Mouse (Mus musculus): ENCODE measurements around the gene Sla2. TPM values are rescaled to one million over a fixed set of nuclear protein-coding genes. Genes with fewer than 3 reads are reported as not detected.
"Not testable (repeated sequence)": the region's sequence is repeated elsewhere in the genome, so short reads cannot be mapped to it uniquely, and the experiment has no call there.

Sla2 gene
- polyA plus RNA-seq, 2 experiments from 2014 or later = 57.8 to 67.4 TPM

GRCm38 (mm10) chr2:156901344-156901743, 14.4 kb upstream of the Sla2 start:
- no peak for ATAC-seq

GRCm38 (mm10) chr2:156899184-156899583, 12.2 kb upstream of the Sla2 start:
- ATAC-seq = no peak

GRCm38 (mm10) chr2:156898374-156898773, 11.4 kb upstream of the Sla2 start:
- no peak for ATAC-seq

GRCm38 (mm10) chr2:156897034-156897433, 10.0 kb upstream of the Sla2 start:
- ATAC-seq = no peak

- no peak for ATAC-seq
These were observed 9.5 kb upstream of the Sla2 start for GRCm38 (mm10) chr2:156896384-156896914.

- no peak for ATAC-seq
These were observed 7.7 kb upstream of the Sla2 start for GRCm38 (mm10) chr2:156894496-156895265.

DNA sequence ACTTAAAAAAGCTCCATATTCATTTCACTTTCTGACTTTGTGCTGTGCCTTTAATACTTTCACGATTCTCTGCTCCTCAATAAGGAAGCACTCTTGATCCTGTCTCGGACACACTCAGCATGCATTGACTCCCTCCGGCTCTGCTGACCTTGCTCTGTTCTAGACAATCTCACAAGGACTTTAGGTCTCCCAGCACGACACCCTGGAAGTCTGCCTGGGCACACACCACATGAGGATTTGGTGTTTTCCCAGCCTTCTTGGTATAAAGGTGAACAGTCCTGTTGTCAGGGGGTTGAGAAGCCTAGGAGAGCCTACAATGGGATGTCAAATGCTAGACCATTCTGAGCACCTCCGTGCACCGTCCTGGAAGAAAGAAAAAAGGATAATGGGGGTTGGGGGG, 5.8 kb upstream of the Sla2 start:
- ATAC-seq = no peak

DNA sequence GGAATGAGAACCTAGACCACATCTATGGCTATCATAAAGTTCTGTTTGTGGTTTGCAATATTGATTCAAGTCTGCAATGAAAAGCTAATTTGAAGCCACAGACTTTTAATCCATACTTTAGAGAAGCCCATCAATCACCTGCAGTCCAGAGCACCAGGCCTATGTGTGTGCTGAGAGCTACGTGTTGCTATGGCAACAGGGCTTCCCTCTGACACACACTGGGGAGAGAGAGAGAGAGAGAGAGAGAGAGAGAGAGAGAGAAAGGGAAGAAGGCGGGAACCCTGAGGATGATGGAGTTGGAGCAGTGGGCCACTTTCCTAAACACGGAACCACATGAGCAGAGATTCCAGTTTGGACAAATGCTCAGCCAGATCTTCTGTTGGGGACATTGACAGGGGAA, 5.2 kb upstream of the Sla2 start:
- no peak for ATAC-seq

- ATAC-seq = no peak
These were observed 1.5 kb upstream of the Sla2 start for GRCm38 (mm10) chr2:156888490-156888889.

GRCm38 (mm10) chr2:156886084-156886631, 834 bp downstream of the Sla2 start:
- ATAC-seq = peak; percentile 17

DNA sequence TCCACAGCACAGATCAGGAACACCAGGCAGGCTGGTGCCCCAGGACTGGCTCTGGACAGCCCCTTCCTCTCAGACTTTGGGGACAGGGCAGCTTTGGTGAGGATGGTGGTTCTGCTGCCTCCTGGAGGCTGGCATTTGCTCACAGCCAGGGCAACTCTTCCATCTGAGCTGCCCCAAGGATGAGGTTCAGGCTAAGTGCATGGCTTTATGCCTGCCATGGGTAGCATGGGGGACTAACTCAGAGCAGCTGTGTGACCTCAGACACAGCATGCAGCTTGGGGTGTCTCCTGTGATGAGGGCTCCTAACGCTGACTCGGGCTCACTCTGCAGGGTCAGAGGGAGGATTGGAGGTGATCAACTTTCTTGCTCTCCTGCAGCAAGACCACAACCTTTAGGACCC, 1.3 kb downstream of the Sla2 start:
- ATAC-seq = not testable (repeated sequence)

DNA sequence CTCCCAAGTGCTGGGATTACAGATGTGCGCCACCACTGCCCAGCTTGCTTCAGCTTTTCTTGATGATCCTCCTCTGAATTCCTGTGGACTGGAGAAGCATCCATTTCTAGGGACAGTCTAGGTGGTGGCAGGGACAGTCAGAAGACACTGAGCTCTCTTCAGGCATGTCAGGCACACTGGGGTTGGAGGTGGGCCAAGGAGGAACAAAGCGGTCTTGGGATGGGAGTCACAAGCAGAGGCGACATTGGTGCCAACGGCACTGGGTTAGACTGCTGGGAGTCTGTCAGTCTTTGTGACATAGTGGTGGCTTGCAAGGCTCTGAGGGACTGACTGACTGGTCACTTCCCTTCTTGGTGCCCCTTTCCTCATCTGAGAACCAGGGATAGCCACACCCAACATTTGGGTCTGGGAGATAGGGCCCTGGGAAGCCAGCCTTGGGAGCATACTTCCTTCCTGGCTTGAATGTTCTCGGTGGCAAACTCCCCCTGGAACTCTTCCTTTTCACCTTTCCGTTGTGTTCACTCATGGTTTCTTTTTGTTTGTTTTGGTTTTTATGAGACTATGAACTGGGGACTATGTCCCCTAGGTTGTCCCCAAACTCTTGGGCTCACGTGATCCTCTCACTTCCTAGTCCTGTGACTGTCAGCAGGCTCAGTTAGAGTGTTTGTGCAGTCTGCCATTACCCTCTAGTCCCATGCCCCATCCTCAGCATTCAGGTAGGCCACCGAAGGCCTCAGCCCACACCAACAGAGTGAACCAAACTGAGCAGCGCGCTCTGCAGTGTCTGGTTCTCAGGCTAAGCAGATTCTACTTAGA, 2.4 kb downstream of the Sla2 start:
- ATAC-seq = no peak

GRCm38 (mm10) chr2:156882431-156883001, 4.5 kb downstream of the Sla2 start:
- peak; percentile 34 for ATAC-seq

DNA sequence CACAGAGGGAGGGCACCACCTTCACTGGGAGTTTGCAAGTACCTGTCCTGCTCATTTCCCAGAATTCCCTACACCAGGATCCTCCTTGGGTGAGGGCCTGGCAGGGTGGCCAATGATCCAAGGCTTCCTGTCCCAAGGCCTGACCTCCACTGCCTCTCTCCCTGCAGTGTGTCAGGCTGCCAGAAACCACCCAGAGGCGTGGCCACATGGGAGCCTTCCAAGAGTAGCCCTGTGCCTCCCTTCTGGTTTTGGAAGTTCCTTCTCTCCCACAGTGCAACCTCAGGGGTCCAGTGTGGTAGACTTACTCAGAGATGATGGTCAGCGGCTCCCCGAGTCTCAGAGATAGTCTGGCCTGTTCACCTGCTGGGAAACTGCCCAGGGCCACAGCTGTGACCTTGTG, 7.5 kb downstream of the Sla2 start:
- no peak for ATAC-seq

- ATAC-seq = peak; percentile 88
These were observed 9.3 kb downstream of the Sla2 start for GRCm38 (mm10) chr2:156877726-156878125.

GRCm38 (mm10) chr2:156874760-156875510, 12.1 kb downstream of the Sla2 start:
- ATAC-seq = no peak

GRCm38 (mm10) chr2:156874047-156874759, 12.8 kb downstream of the Sla2 start:
- no peak for ATAC-seq

- ATAC-seq = peak; percentile 40
These were observed 13.4 kb downstream of the Sla2 start for GRCm38 (mm10) chr2:156873629-156874028.

DNA sequence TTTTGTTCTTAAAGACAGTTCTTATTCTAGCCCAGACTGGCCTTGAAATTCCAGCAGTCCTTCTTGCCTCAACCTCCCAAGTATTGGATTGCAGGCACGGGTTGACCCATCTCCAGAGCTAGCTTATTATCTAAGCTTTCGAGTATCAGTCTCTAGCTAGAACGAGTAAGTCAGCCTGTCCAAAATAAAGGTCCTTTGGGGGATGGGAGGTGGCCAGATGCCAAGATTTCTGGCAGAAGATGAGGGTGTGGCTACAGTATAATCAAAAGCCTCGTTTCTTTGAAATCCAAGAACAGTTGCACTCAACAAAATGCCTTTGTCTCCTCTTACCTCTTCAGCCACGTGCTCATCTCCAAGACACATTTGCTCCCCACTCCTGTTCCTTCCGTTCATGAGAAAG, 16.5 kb downstream of the Sla2 start:
- no peak for ATAC-seq

DNA sequence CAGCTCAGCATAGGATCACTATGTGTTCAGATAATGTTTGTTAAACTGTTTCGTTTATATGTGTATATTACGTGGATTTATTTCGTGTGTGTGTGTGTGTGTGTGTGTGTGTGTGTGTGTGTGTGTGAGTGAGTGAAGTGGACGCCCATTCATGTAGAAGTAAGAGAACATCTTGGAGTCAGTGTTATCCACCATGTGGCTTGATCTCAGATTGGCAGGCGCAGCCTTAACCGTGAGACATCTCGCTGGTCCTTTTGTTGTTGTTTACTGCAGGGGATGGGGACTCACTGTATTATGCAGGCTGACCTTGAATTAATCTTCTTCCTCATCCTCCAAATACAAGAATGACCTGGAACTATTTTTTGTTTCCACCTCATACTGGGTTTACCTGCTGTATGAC, 17.4 kb downstream of the Sla2 start:
- no peak for ATAC-seq

GRCm38 (mm10) chr2:156868994-156869393, 18.0 kb downstream of the Sla2 start:
- no peak for ATAC-seq

GRCm38 (mm10) chr2:156864481-156864880, 22.5 kb downstream of the Sla2 start:
- no peak for ATAC-seq

All from activated CD4-positive, CD25-positive, alpha-beta regulatory T cell, adult 4 months (primary cell).